Comparison of ENCODE assay signal across 17 mouse cellular contexts in genomic region chr9:91601740-91602139, GRCm38 (mm10).
"Had no signal": no experiment of that assay in that cellular context is flagged by ENCODE, and none has a peak within 500 bp of the region (broad histone marks: within the 10 kb centered on the region; RNA-seq: fewer than 3 reads in every experiment).

No protein-coding gene starts in this region.

- H3K36me3 ChIP-seq: lung, embryonic 15.5 days; midbrain, embryonic 13.5 days; midbrain, embryonic 15.5 days; neural tube, embryonic 12.5 days; stomach, embryonic 15.5 days had no signal

- H3K9me3 ChIP-seq: lung, embryonic 15.5 days; megakaryocyte, embryonic 14.5 days; midbrain, embryonic 13.5 days; neural tube, embryonic 12.5 days; stomach, embryonic 15.5 days had no signal

- H3K9ac ChIP-seq: liver, postnatal 0 days; lung, embryonic 15.5 days; midbrain, embryonic 13.5 days; midbrain, embryonic 15.5 days; neural tube, embryonic 12.5 days; stomach, embryonic 15.5 days had no signal

- H3K27me3 ChIP-seq: lung, embryonic 15.5 days; megakaryocyte, embryonic 14.5 days; midbrain, embryonic 13.5 days; midbrain, embryonic 15.5 days; neural tube, embryonic 12.5 days; stomach, embryonic 15.5 days had no signal

- H3K4me2 ChIP-seq: lung, embryonic 15.5 days; midbrain, embryonic 13.5 days; midbrain, embryonic 15.5 days; neural tube, embryonic 12.5 days; stomach, embryonic 15.5 days had no signal

- DNase-seq: liver, postnatal 0 days; lung, adult 2 months; lung, postnatal 14 days; lung, postnatal 36 days; right cerebral cortex, postnatal 14 days; thymus, adult 2 months; thymus, postnatal 25 days; thymus, postnatal 4 days had no signal

- H3K27ac ChIP-seq: lung, embryonic 15.5 days; macrophage; midbrain, embryonic 13.5 days; midbrain, embryonic 15.5 days; neural tube, embryonic 12.5 days; stomach, embryonic 15.5 days; stomach, postnatal 0 days had no signal

- H3K4me1 ChIP-seq: lung, embryonic 15.5 days; megakaryocyte, embryonic 14.5 days; midbrain, embryonic 13.5 days; midbrain, embryonic 15.5 days; neural tube, embryonic 12.5 days; stomach, embryonic 15.5 days had no signal

- ATAC-seq: liver, postnatal 0 days; lung, postnatal 0 days; midbrain, embryonic 13.5 days; midbrain, embryonic 15.5 days had no signal

- H3K4me3 ChIP-seq: lung, embryonic 15.5 days; megakaryocyte, embryonic 14.5 days; midbrain, embryonic 13.5 days; midbrain, embryonic 15.5 days; neural tube, embryonic 12.5 days; stomach, embryonic 15.5 days had no signal
